Comparison of ENCODE assay signal across 17 mouse cellular contexts in genomic region chr5:69863027-69863426, GRCm38 (mm10).
"Had no signal": no experiment of that assay in that cellular context is flagged by ENCODE, and none has a peak within 500 bp of the region (broad histone marks: within the 10 kb centered on the region; RNA-seq: fewer than 3 reads in every experiment).

No protein-coding gene starts in this region.

- ATAC-seq: liver, embryonic 12.5 days had no signal

- H3K9ac ChIP-seq: limb, embryonic 13.5 days; liver, embryonic 12.5 days; liver, embryonic 15.5 days; lung, embryonic 15.5 days; midbrain, embryonic 12.5 days had no signal

- H3K4me3 ChIP-seq: limb, embryonic 10.5 days; limb, embryonic 13.5 days; liver, embryonic 12.5 days; liver, embryonic 15.5 days; lung, embryonic 15.5 days; megakaryocyte, embryonic 14.5 days; midbrain, embryonic 12.5 days had no signal

- H3K27me3 ChIP-seq: limb, embryonic 13.5 days; liver, embryonic 12.5 days; liver, embryonic 15.5 days; lung, embryonic 15.5 days; megakaryocyte, embryonic 14.5 days; midbrain, embryonic 12.5 days had no signal

- H3K27ac ChIP-seq: limb, embryonic 10.5 days; limb, embryonic 13.5 days; liver, embryonic 12.5 days; liver, embryonic 15.5 days; lung, embryonic 15.5 days; midbrain, embryonic 12.5 days had no signal

- H3K4me2 ChIP-seq: limb, embryonic 13.5 days; liver, embryonic 12.5 days; liver, embryonic 15.5 days; lung, embryonic 15.5 days; midbrain, embryonic 12.5 days had no signal

- H3K36me3 ChIP-seq: limb, embryonic 10.5 days; limb, embryonic 13.5 days; liver, embryonic 12.5 days; liver, embryonic 15.5 days; lung, embryonic 15.5 days; midbrain, embryonic 12.5 days had no signal

- DNase-seq: kidney, adult 9 months; kidney, postnatal 14 days; kidney, postnatal 4 days; liver; lung, adult 18-20 months; lung, postnatal 10 days; lung, postnatal 36 days; thymus, adult 2 months; thymus, postnatal 14 days; thymus, postnatal 4 days had no signal

- H3K9me3 ChIP-seq: limb, embryonic 10.5 days; limb, embryonic 13.5 days; liver, embryonic 12.5 days; liver, embryonic 15.5 days; lung, embryonic 15.5 days; megakaryocyte, embryonic 14.5 days; midbrain, embryonic 12.5 days had no signal

- H3K4me1 ChIP-seq: limb, embryonic 10.5 days; limb, embryonic 13.5 days; liver, embryonic 12.5 days; liver, embryonic 15.5 days; lung, embryonic 15.5 days; megakaryocyte, embryonic 14.5 days; midbrain, embryonic 12.5 days had no signal
